Mouse (Mus musculus): ENCODE data around the gene Spdl1. TPM values are rescaled to one million over a fixed set of nuclear protein-coding genes. Genes with fewer than 3 reads are reported as not detected.

The Spdl1 gene
- total RNA-seq, 2 experiments from 2014 or later, result 9.2 to 15.4 TPM

DNA sequence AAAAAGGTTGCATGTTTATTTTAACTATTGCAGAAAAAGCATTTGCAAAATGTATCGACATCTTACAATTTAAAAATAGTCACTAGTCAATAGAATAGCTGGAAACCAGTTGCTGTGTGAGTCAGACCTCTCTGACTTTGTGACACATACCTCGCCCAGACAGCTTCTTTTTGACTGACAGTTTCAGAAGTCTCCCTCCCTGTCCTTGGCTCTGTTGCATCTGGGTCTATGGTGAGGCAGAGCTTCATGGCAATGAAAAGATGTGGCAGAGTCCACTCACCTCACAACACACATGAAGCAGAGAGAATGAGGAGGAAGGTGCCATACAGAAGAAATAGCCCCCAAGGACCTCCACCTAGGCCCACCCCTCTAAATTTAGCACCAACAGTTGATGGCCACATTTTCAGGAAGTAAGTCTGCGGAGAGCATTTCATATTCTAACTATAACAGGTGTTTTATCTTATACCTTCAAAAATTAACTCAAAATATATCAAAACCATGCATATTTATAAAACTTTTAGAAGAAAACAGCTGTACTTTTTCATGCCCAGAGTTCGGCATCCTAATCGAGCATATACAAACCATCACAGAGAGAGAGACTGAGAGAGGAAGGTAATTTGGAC lies 69.6 kb downstream of the Spdl1 start:
- no peak for ATAC-seq (replicated peaks; ENCODE audit: low FRiP score, poor library complexity, severe bottlenecking)

DNA sequence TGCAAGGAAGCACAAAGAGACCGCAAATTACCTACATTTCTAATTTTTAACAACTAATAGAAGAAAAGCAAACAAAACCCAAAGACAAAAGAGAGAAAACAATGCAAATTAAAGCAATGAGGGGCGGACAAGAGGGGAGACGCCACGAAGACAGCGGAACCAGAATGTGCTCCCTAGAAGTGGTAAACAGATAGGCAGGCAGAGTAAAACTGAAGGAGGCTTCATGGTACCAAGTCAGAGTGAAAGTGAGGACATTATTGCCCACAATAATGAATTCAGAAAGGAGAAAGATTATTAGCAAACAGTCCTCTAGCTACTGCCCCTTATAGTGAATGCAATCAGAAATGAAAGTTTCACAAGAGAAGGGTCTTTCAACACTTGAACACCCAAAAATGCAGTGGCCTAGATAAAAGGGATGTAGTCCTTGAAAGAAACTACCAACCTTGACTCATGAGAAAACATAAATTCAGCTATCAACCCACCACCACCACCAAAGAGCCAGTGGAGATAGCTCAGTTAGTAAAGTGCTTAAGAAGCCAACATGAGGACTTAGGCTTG lies 70.8 kb downstream of the Spdl1 start:
- ATAC-seq (replicated peaks; ENCODE audit: low FRiP score, poor library complexity, severe bottlenecking), result no peak

DNA sequence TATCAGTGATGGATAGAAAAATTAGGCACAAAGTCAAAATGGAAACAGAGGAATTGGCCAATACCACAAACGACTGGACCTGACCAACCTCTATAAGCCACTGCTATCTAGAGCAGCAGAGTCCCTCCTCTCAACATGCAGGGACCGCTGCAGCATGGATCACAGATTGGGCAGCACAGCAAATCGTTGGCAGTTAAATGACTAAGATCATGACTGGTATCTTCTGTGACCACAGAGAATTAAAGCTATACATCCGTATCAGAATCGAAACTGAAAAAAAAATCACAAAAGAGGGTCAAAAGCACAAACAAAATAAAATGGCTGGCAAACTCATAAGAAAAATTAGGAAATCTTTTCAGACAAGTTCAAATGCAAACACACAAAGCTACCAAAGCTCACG lies 71.3 kb downstream of the Spdl1 start:
- no peak for ATAC-seq (replicated peaks; ENCODE audit: low FRiP score, poor library complexity, severe bottlenecking)

DNA sequence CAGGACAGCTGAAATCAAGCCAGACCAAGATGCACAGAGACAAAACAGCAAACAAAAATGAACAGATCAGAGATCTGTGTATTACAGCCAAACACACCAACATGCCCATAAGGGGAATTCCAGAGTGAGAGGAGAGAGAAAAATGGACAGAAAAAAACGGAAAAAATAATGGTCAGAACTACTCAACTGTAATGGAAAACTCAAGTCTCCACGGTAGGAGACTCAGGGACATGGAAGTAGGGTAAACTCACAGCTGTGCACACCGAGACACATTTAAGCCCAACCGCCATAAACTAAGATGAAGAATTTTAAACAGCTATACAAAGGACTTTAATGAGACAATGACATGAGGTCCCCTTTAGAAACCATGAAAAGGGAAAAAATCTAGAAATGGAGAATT lies 73.9 kb downstream of the Spdl1 start:
- no peak for ATAC-seq (replicated peaks; ENCODE audit: low FRiP score, poor library complexity, severe bottlenecking)

Other genes starting within 250 kb of the Spdl1 start
- gene Dock2, start 49.7 kb downstream of the Spdl1 start, total RNA-seq (2015; ENCODE audit: low replicate concordance), result 35.7 and 35.9 TPM in 2 replicates
- gene Dock2, start 49.7 kb downstream of the Spdl1 start, total RNA-seq (2017; ENCODE audit: low replicate concordance), result 27.5 and 32.6 TPM in 2 replicates

Data from erythroblast, adult 5-6 weeks (primary cell).